Mouse (Mus musculus): ENCODE results near the gene Nbea.
"Not testable (repeated sequence)": the region's sequence is repeated elsewhere in the genome, so short reads cannot be mapped to it uniquely, and the experiment has no call there.

Nbea gene

GRCm38 (mm10) chr3:55661678-55662445, 521.6 kb downstream of the Nbea start:
- no peak for DNase-seq (ENCODE audit: low read depth, low spot score)

GRCm38 (mm10) chr3:55660261-55660838, 523.2 kb downstream of the Nbea start:
- peak; percentile 24 for DNase-seq (ENCODE audit: low read depth, low spot score)

GRCm38 (mm10) chr3:55659558-55660215, 523.8 kb downstream of the Nbea start:
- no peak for DNase-seq (ENCODE audit: low read depth, low spot score)

- peak; percentile 5 for DNase-seq (ENCODE audit: low read depth, low spot score)
These were observed 531.2 kb downstream of the Nbea start for GRCm38 (mm10) chr3:55652321-55652720.

GRCm38 (mm10) chr3:55651877-55652276, 531.6 kb downstream of the Nbea start:
- DNase-seq (ENCODE audit: low read depth, low spot score) = no peak

- DNase-seq (ENCODE audit: low read depth, low spot score) = no peak
These were observed 534.0 kb downstream of the Nbea start for GRCm38 (mm10) chr3:55649541-55649940.

GRCm38 (mm10) chr3:55648299-55648698, 535.2 kb downstream of the Nbea start:
- no peak for DNase-seq (ENCODE audit: low read depth, low spot score)

- no peak for DNase-seq (ENCODE audit: low read depth, low spot score)
These were observed 536.3 kb downstream of the Nbea start for GRCm38 (mm10) chr3:55647176-55647575.

- no peak for DNase-seq (ENCODE audit: low read depth, low spot score)
These were observed 537.1 kb downstream of the Nbea start for GRCm38 (mm10) chr3:55646437-55646836.

- DNase-seq (ENCODE audit: low read depth, low spot score) = no peak
These were observed 539.4 kb downstream of the Nbea start for GRCm38 (mm10) chr3:55644035-55644618.

GRCm38 (mm10) chr3:55637660-55638059, 545.8 kb downstream of the Nbea start:
- DNase-seq (ENCODE audit: low read depth, low spot score) = no peak

GRCm38 (mm10) chr3:55635542-55636172, 547.8 kb downstream of the Nbea start:
- DNase-seq (ENCODE audit: low read depth, low spot score) = no peak

GRCm38 (mm10) chr3:55627054-55627453, 556.4 kb downstream of the Nbea start:
- DNase-seq (ENCODE audit: low read depth, low spot score) = no peak

GRCm38 (mm10) chr3:55621958-55622357, 561.5 kb downstream of the Nbea start:
- DNase-seq (ENCODE audit: low read depth, low spot score) = not testable (repeated sequence)

GRCm38 (mm10) chr3:55618396-55618795, 565.1 kb downstream of the Nbea start:
- DNase-seq (ENCODE audit: low read depth, low spot score) = no peak

GRCm38 (mm10) chr3:55612459-55613115, 570.9 kb downstream of the Nbea start:
- no peak for DNase-seq (ENCODE audit: low read depth, low spot score)

GRCm38 (mm10) chr3:55612023-55612422, 571.5 kb downstream of the Nbea start:
- no peak for DNase-seq (ENCODE audit: low read depth, low spot score)

GRCm38 (mm10) chr3:55610191-55610590, 573.3 kb downstream of the Nbea start:
- peak; percentile 66 for DNase-seq (ENCODE audit: low read depth, low spot score)

- DNase-seq (ENCODE audit: low read depth, low spot score) = no peak
These were observed 583.2 kb downstream of the Nbea start for GRCm38 (mm10) chr3:55600286-55600685.

- DNase-seq (ENCODE audit: low read depth, low spot score) = no peak
These were observed 584.0 kb downstream of the Nbea start for GRCm38 (mm10) chr3:55599366-55600085.

- no peak for DNase-seq (ENCODE audit: low read depth, low spot score)
These were observed 584.8 kb downstream of the Nbea start for GRCm38 (mm10) chr3:55598681-55599080.

Measured in R1 (cell line).